Mouse (Mus musculus): ENCODE results near the gene Ankrd9.

GRCm38 (mm10) chr12:110978607-110979406, at the start of gene Ankrd9:
- TF ChIP-seq POLR2A (IDR thresholded peaks at IDR 0.05; ENCODE audit: control insufficient read depth, low read depth, low read length) (no peak; the same call in 1 of the 2 replicates), CTCF (IDR thresholded peaks at IDR 0.05; ENCODE audit: control insufficient read depth, insufficient read depth, insufficient replicate concordance, low read depth, low read length) (no peak)

Measured in testis, adult 2 months (tissue).